22 mouse cellular contexts compared by ENCODE assay signal in genomic region chr6:38369945-38370344, GRCm38 (mm10). TPM values are rescaled to one million over a fixed set of nuclear protein-coding genes. Genes with fewer than 3 reads are reported as not detected.
DNase-seq lines count a peak whose midpoint lies in the region; ATAC-seq and TF ChIP-seq lines count a peak whose summit lies in the region.
"Had no signal": no experiment of that assay in that cellular context is flagged by ENCODE, and none has a peak within 500 bp of the region (broad histone marks: within the 10 kb centered on the region; RNA-seq: fewer than 3 reads in every experiment).

No protein-coding gene starts in this region.

- H3K4me2 ChIP-seq in liver, postnatal 0 days (ENCODE audit: low read depth, low read length) = no peak overlapping the region
- H3K4me2 ChIP-seq in liver, embryonic 12.5 days = no peak overlapping the region
- H3K4me2 ChIP-seq: forebrain, embryonic 13.5 days; heart, embryonic 12.5 days; hindbrain, embryonic 14.5 days; limb, embryonic 15.5 days; midbrain, embryonic 15.5 days; neural tube, embryonic 15.5 days had no signal

- H3K27me3 ChIP-seq in liver, postnatal 0 days (ENCODE audit: insufficient read depth, low read length) = no peaks in the 10 kb centered on the region
- peaks cover 12% of the 10 kb centered on the region; the same call in 1 of the 2 replicates for H3K27me3 ChIP-seq in liver, embryonic 12.5 days (replicated peaks)
- no peaks in the 10 kb centered on the region; the same call in 1 of the 2 replicates for H3K27me3 ChIP-seq in E14TG2a.4 (ENCODE audit: insufficient read depth, low read length)
- H3K27me3 ChIP-seq: heart, embryonic 12.5 days; limb, embryonic 15.5 days; midbrain, embryonic 15.5 days; neural tube, embryonic 15.5 days had no signal

- no peak overlapping the region for H3K9ac ChIP-seq in liver, postnatal 0 days (replicated peaks)
- no peak overlapping the region for H3K9ac ChIP-seq in liver, embryonic 12.5 days
- H3K9ac ChIP-seq: forebrain, embryonic 13.5 days; heart, embryonic 12.5 days; hindbrain, embryonic 14.5 days; limb, embryonic 15.5 days; midbrain, embryonic 15.5 days; neural tube, embryonic 15.5 days had no signal

- H3K4me3 ChIP-seq in gastrocnemius, adult 2 months = no peak overlapping the region
- no peak overlapping the region for H3K4me3 ChIP-seq in liver, postnatal 0 days (ENCODE audit: low read depth, low read length)
- no peak overlapping the region for H3K4me3 ChIP-seq in liver, embryonic 12.5 days
- H3K4me3 ChIP-seq in E14TG2a.4 (replicated peaks; ENCODE audit: low read length) = no peak overlapping the region
- H3K4me3 ChIP-seq: forebrain, embryonic 13.5 days; heart, embryonic 12.5 days; limb, embryonic 15.5 days; megakaryocyte, embryonic 14.5 days; midbrain, embryonic 15.5 days; neural tube, embryonic 15.5 days had no signal

- H3K9me3 ChIP-seq in liver, postnatal 0 days (ENCODE audit: low read length) = 0 out of 2 replicates have a peak, but pooled peaks cover 4% of the 10 kb centered on the region
- 0 out of 2 replicates have a peak, but pooled peaks cover 7% of the 10 kb centered on the region for H3K9me3 ChIP-seq in liver, embryonic 12.5 days (replicated peaks)
- H3K9me3 ChIP-seq in E14TG2a.4 (ENCODE audit: low read length) = peaks cover 19% of the 10 kb centered on the region
- H3K9me3 ChIP-seq: forebrain, embryonic 13.5 days; heart, embryonic 12.5 days; limb, embryonic 15.5 days; midbrain, embryonic 15.5 days; neural tube, embryonic 15.5 days had no signal

- H3K36me3 ChIP-seq in liver, postnatal 0 days (replicated peaks; ENCODE audit: insufficient read depth, low read length) = no peaks in the 10 kb centered on the region
- no peaks in the 10 kb centered on the region for H3K36me3 ChIP-seq in liver, embryonic 12.5 days
- 0 out of 2 replicates have a peak, but pooled peaks cover 4% of the 10 kb centered on the region for H3K36me3 ChIP-seq in E14TG2a.4 (ENCODE audit: insufficient read depth, low read length)
- H3K36me3 ChIP-seq: heart, embryonic 12.5 days; limb, embryonic 15.5 days; midbrain, embryonic 15.5 days; neural tube, embryonic 15.5 days had no signal

- no peak for TF ChIP-seq EP300 in liver, postnatal 0 days (IDR thresholded peaks at IDR 0.05; ENCODE audit: low read depth)

- 78% methylated on average over 3 of the region's 3 CpGs for WGBS in liver, postnatal 0 days (ENCODE audit: insufficient replicate concordance)
- WGBS in liver, embryonic 12.5 days (ENCODE audit: insufficient replicate concordance) = 63% methylated on average over 3 of the region's 3 CpGs

- no peak for ATAC-seq in liver, postnatal 0 days
- ATAC-seq in liver, embryonic 12.5 days = no peak
- ATAC-seq: forebrain, embryonic 13.5 days; midbrain, embryonic 15.5 days had no signal

- H3K27ac ChIP-seq in gastrocnemius, adult 2 months = no peak overlapping the region
- no peak overlapping the region for H3K27ac ChIP-seq in liver, postnatal 0 days (ENCODE audit: low read depth)
- H3K27ac ChIP-seq in liver, embryonic 12.5 days = no peak overlapping the region
- H3K27ac ChIP-seq: forebrain, embryonic 13.5 days; hindbrain, embryonic 14.5 days; kidney, postnatal 0 days; limb, embryonic 15.5 days; midbrain, embryonic 15.5 days; neural tube, embryonic 15.5 days had no signal

- no peaks in the 10 kb centered on the region for H3K4me1 ChIP-seq in liver, postnatal 0 days (ENCODE audit: insufficient read depth)
- H3K4me1 ChIP-seq in liver, embryonic 12.5 days = no peaks in the 10 kb centered on the region
- H3K4me1 ChIP-seq in E14TG2a.4 (replicated peaks; ENCODE audit: low read depth, low read length) = no peaks in the 10 kb centered on the region
- H3K4me1 ChIP-seq: forebrain, embryonic 13.5 days; heart, embryonic 12.5 days; limb, embryonic 15.5 days; midbrain, embryonic 15.5 days; neural tube, embryonic 15.5 days had no signal

- DNase-seq in gastrocnemius, adult 2 months = no peak
- DNase-seq in gastrocnemius, postnatal 14 days = no peak
- DNase-seq in liver, postnatal 0 days = no peak
- peak; percentile 59 for DNase-seq in ZHBTc4 (ENCODE audit: low read depth, low spot score)
- no peak for DNase-seq in cerebellum, postnatal 4 days (ENCODE audit: low spot score in 2 of 2)
- no peak for DNase-seq in left cerebral cortex, adult 8-10 months (ENCODE audit: low spot score in 2 of 2)
- DNase-seq: adrenal gland, adult 8-10 months; cerebellum, adult 9-10 months; heart, postnatal 14 days; kidney, adult 18-20 months; layer of hippocampus, postnatal 36 days; spleen, adult 18-20 months had no signal

- TF ChIP-seq CTCF in gastrocnemius, adult 2 months (IDR thresholded peaks at IDR 0.05) = 0 out of 2 replicates have a peak, but pooled peaks have one; percentile 14
- TF ChIP-seq CTCF in liver, postnatal 0 days (IDR thresholded peaks at IDR 0.05; ENCODE audit: low read depth) = peak; percentile 47
- TF ChIP-seq CTCF in E14TG2a.4 (conservative IDR thresholded peaks at IDR 0.05; ENCODE audit: low read length) = peak; percentile 79

- intact Hi-C loops in gastrocnemius, adult 2 months (cut with DNase I) = no loop called here
- intact Hi-C loops in gastrocnemius, postnatal 14 days (cut with DNase I; ENCODE audit: low total_unique reads) = no loop called here

RNA-seq across cellular contexts. Expression of gene Ttc26, which starts 11.3 kb away (rescaled TPM):
- total RNA-seq in gastrocnemius, adult 2 months (2021) = 1 to 10 TPM; 1.3 to 1.4 TPM
- total RNA-seq in gastrocnemius, postnatal 14 days (2021) = 1 to 10 TPM; 1.1 to 1.5 TPM
- 0.11 and 0.16 TPM in 2 replicates for polyA plus RNA-seq in liver, postnatal 0 days (2015; fragmentation: Nextera tagmentation; extraction: Ambion mirVana)
- 1.5 and 1.6 TPM in 2 replicates for polyA plus RNA-seq in liver, embryonic 12.5 days (2016; fragmentation: Nextera tagmentation; extraction: Ambion mirVana)
- 10 to 100 TPM in 1 of 4 experiments, 1 to 10 TPM in 3; 8.1 to 11.8 (median 8.9) TPM for total RNA-seq in left cerebral cortex, adult 8-10 months (2022)

RNA-seq across cellular contexts. Expression of gene Zc3hav1, which starts 15.5 kb away (rescaled TPM):
- 1 to 10 TPM; 6.4 to 6.7 TPM for total RNA-seq in gastrocnemius, adult 2 months (2021)
- total RNA-seq in gastrocnemius, postnatal 14 days (2021) = 1 to 10 TPM; 7.9 to 8.3 TPM
- polyA plus RNA-seq in liver, postnatal 0 days (2015; fragmentation: Nextera tagmentation; extraction: Ambion mirVana) = 14.7 and 16.6 TPM in 2 replicates
- polyA plus RNA-seq in liver, embryonic 12.5 days (2016; fragmentation: Nextera tagmentation; extraction: Ambion mirVana) = 29.6 and 30.6 TPM in 2 replicates
- total RNA-seq in left cerebral cortex, adult 8-10 months (2022) = 1 to 10 TPM; 4.0 to 7.2 (median 5.6) TPM

Comparison
In these comparisons a context has a peak if more than half of its experiments do, and no peak if none do; other contexts are left out.
1. CTCF ChIP-seq: peak in every context shown above with its lines; median percentile 79 in E14TG2a.4; 47 in liver, postnatal 0 days; 14 in gastrocnemius, adult 2 months.